Mouse (Mus musculus): ENCODE measurements around the gene Dnajc8. TPM values are rescaled to one million over a fixed set of nuclear protein-coding genes. Genes with fewer than 3 reads are reported as not detected.
A peak's percentile ranks its signal among the peaks of the same experiment; 100 is the strongest.
"Not testable (repeated sequence)": the region's sequence is repeated elsewhere in the genome, so short reads cannot be mapped to it uniquely, and the experiment has no call there.

Dnajc8 gene
- polyA plus RNA-seq, 3 experiments from 2014 or later: 288 to 351 (median 317) TPM

- peak; percentile 96 for ATAC-seq
Measured at GRCm38 (mm10) chr4:132515369-132516155, 19.8 kb upstream of the Dnajc8 start.

- no peak for ATAC-seq
Measured at GRCm38 (mm10) chr4:132518066-132518465, 17.3 kb upstream of the Dnajc8 start.

- no peak for ATAC-seq
Measured at GRCm38 (mm10) chr4:132519188-132519587, 16.2 kb upstream of the Dnajc8 start.

GRCm38 (mm10) chr4:132524321-132524741 is 11.0 kb upstream of the Dnajc8 start:
- no peak for ATAC-seq

- no peak for ATAC-seq
Measured at GRCm38 (mm10) chr4:132524808-132525207, 10.5 kb upstream of the Dnajc8 start.

GRCm38 (mm10) chr4:132526678-132527077 is 8.7 kb upstream of the Dnajc8 start:
- peak; percentile 56 for ATAC-seq

GRCm38 (mm10) chr4:132527917-132528522 is 7.3 kb upstream of the Dnajc8 start:
- no peak for ATAC-seq

- no peak for ATAC-seq
Measured at GRCm38 (mm10) chr4:132529344-132529743, 6.0 kb upstream of the Dnajc8 start.

GRCm38 (mm10) chr4:132530033-132530804 is 5.1 kb upstream of the Dnajc8 start:
- no peak for ATAC-seq

- no peak for ATAC-seq
Measured at GRCm38 (mm10) chr4:132532496-132532895, 2.9 kb upstream of the Dnajc8 start.

- ATAC-seq: peak; percentile 93
Measured at GRCm38 (mm10) chr4:132532981-132533916, 2.1 kb upstream of the Dnajc8 start, which contains the start of gene Atpif1. TSS of gene Atpif1 (minus strand) at chr4:132533659.

GRCm38 (mm10) chr4:132539481-132539880 is 4.1 kb downstream of the Dnajc8 start:
- ATAC-seq: no peak

- ATAC-seq: no peak
Measured at GRCm38 (mm10) chr4:132541413-132541812, 6.1 kb downstream of the Dnajc8 start.

- ATAC-seq: no peak
Measured at GRCm38 (mm10) chr4:132542724-132543123, 7.4 kb downstream of the Dnajc8 start.

GRCm38 (mm10) chr4:132545851-132546250 is 10.5 kb downstream of the Dnajc8 start:
- peak; percentile 67 for ATAC-seq

- no peak for ATAC-seq
Measured at GRCm38 (mm10) chr4:132554221-132554620, 18.9 kb downstream of the Dnajc8 start.

- no peak for ATAC-seq
Measured at GRCm38 (mm10) chr4:132554653-132555052, 19.3 kb downstream of the Dnajc8 start.

GRCm38 (mm10) chr4:132555550-132555949 is 20.2 kb downstream of the Dnajc8 start:
- not testable (repeated sequence) for ATAC-seq

- no peak for ATAC-seq
Measured at GRCm38 (mm10) chr4:132563261-132563660, 27.9 kb downstream of the Dnajc8 start.

GRCm38 (mm10) chr4:132563965-132564364 is 28.6 kb downstream of the Dnajc8 start, which contains the start of gene Ptafr:
TSS of gene Ptafr (plus strand) at chr4:132564067.
- ATAC-seq: no peak

GRCm38 (mm10) chr4:132565089-132565747 is 29.9 kb downstream of the Dnajc8 start:
- ATAC-seq: no peak

Data from inflammation-experienced regulatory T-cells, adult 6 months (primary cell).